Mouse (Mus musculus) midbrain, embryonic 10.5 days (tissue): ENCODE data around the gene Gsdma2. TPM values are rescaled to one million over a fixed set of nuclear protein-coding genes. Genes with fewer than 3 reads are reported as not detected.

ENCODE experiments used
- polyA plus RNA-seq: library from polyadenylated mRNA; unstranded; fragments of >200 nt; fragmentation: Nextera tagmentation; extraction: Ambion mirVana; gene quantifications from 2 replicates; pipeline ENCODE4 v1.2.1, GENCODE M21; 2016

Gene Gsdma2
- polyA plus RNA-seq, 1 experiment from 2014 or later, result not detected

Other genes starting within 250 kb of the Gsdma2 start
- gene Pgap3, start 246.3 kb upstream of the Gsdma2 start, polyA plus RNA-seq, result 8.8 and 10.1 TPM in 2 replicates
- 21.8 and 22.4 TPM in 2 replicates for gene Erbb2, start 234.3 kb upstream of the Gsdma2 start, polyA plus RNA-seq
- gene Mien1, start 207.8 kb upstream of the Gsdma2 start, polyA plus RNA-seq, result 112 and 124 TPM in 2 replicates
- gene Grb7, start 200.4 kb upstream of the Gsdma2 start, polyA plus RNA-seq, result 1.5 and 2.3 TPM in 2 replicates
- gene Ikzf3, start 100.7 kb upstream of the Gsdma2 start, polyA plus RNA-seq, result 0.02 and 0.06 TPM in 2 replicates
- 0.11 and 0.32 TPM in 2 replicates for gene Zpbp2, start 95.7 kb upstream of the Gsdma2 start, polyA plus RNA-seq
- gene Ormdl3, start 59.4 kb upstream of the Gsdma2 start, polyA plus RNA-seq, result 65.8 and 81.0 TPM in 2 replicates
- not detected in 2 replicates for gene Lrrc3c, start 48.5 kb upstream of the Gsdma2 start, polyA plus RNA-seq
- 1.4 and 2.1 TPM in 2 replicates for gene Gm12355, start 21.1 kb upstream of the Gsdma2 start, polyA plus RNA-seq
- gene Gsdma3, start 20.4 kb upstream of the Gsdma2 start, polyA plus RNA-seq, result not detected in 2 replicates
- gene Gsdma, start 17.6 kb downstream of the Gsdma2 start, polyA plus RNA-seq, result not detected in 2 replicates
- gene Psmd3, start 35.8 kb downstream of the Gsdma2 start, polyA plus RNA-seq, result 246 and 258 TPM in 2 replicates
- gene Csf3, start 54.5 kb downstream of the Gsdma2 start, polyA plus RNA-seq, result not detected in 2 replicates
- 74.1 and 82.2 TPM in 2 replicates for gene Med24, start 82.7 kb downstream of the Gsdma2 start, polyA plus RNA-seq
- 9.5 and 15.6 TPM in 2 replicates for gene Thra, start 93.9 kb downstream of the Gsdma2 start, polyA plus RNA-seq
- 1.4 TPM in 2 replicates for gene Nr1d1, start 128.6 kb downstream of the Gsdma2 start, polyA plus RNA-seq
- gene Msl1, start 148.8 kb downstream of the Gsdma2 start, polyA plus RNA-seq, result 22.9 and 24.3 TPM in 2 replicates
- 49.0 and 55.7 TPM in 2 replicates for gene Casc3, start 158.1 kb downstream of the Gsdma2 start, polyA plus RNA-seq
- gene Rapgefl1, start 190.0 kb downstream of the Gsdma2 start, polyA plus RNA-seq, result 1.3 TPM in 2 replicates
- 3.7 and 3.9 TPM in 2 replicates for gene Wipf2, start 216.9 kb downstream of the Gsdma2 start, polyA plus RNA-seq